Mouse (Mus musculus) lung, postnatal 10 days (tissue): ENCODE measurements around the gene Edem3.
"Not testable (repeated sequence)": the region's sequence is repeated elsewhere in the genome, so short reads cannot be mapped to it uniquely, and the experiment has no call there.

Source experiments
- DNase-seq: peaks from one replicate; pipeline ENCODE4 v3.0.0; 2021

Gene Edem3

GRCm38 (mm10) chr1:151753374-151753929 lies 1.7 kb upstream of the Edem3 start:
- DNase-seq: no peak

GRCm38 (mm10) chr1:151754028-151754489 lies 1.1 kb upstream of the Edem3 start:
- DNase-seq: no peak

- DNase-seq: no peak
Observed at GRCm38 (mm10) chr1:151755660-151756424, 671 bp downstream of the Edem3 start.

GRCm38 (mm10) chr1:151756425-151756728 lies 1.2 kb downstream of the Edem3 start:
- no peak for DNase-seq

DNA sequence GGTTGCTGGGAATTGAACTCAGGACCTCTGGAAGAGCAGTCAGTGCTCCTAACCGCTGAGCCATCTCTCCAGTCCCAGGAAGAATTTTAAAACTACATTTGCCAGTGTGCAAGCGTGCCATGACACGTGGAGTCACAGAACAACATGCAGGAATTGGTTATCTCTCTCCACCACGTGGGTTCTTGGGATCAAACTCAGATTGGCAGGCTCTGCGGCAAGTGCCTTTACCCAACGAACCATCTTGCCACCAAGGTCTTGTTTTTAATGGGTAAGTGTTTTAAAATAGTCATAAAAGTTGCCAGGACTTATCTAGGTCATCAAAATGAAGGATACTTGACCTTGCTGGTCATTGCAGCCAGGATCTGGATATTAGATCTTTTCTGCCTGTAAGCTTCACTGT lies 3.1 kb downstream of the Edem3 start:
- no peak for DNase-seq

DNA sequence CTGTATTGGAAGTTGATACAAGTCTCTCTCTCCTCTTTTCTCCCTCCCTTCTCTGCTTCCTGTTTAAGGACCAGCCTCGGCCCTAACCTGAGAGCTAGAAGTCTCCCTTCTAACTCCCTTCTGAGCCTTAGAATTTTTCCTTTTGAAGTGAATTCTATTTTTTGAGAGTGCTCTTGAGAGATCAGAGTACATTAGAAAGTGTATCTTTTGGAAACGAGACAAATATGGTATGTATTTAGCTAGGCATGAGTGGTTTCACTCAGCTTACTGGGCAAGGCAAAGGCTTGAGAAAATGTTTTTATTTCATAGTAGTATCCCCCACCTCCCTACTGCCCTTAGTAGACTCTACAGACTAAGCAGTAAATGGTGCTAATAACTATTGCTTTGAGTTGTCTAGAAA lies 3.8 kb downstream of the Edem3 start:
- no peak for DNase-seq

DNA sequence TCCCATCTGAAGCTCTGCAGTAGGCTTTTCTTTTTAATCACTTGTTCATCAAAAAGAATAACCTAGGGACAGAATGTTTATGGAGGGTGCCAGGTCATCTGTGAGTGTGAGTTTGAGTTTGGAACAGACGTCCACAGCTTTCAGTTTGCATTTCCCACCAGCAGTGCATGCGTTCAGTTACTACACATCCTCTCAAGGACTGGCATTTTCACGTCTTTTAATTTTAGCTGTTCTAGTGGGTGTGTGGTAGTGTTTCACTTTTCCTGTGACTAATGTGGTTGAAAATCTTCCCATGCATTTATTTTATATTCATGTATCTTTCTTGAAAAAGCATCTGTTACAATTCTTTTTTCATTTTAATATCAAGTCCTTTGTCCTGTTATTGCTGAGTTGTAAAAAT lies 9.1 kb downstream of the Edem3 start:
- DNase-seq: no peak

DNA sequence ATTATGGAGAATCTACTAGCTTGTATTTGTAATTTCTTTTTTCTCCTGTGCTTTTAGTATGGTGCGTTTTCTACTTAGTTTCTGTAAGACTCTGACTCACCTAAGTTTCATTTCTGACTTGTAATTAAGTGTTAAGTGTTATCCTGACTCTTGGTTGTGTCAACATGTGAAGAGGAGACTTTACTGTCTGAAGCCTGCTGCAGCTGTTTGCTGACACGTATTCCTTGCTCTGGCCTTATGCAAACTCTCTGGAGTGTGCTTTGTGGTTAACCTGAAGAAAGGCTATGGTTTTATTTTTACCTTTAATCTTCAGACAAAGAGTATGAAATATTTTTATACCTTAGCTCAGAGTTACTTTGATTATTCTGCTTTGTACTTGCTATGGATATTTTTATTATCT lies 11.0 kb downstream of the Edem3 start:
- DNase-seq: no peak

DNA sequence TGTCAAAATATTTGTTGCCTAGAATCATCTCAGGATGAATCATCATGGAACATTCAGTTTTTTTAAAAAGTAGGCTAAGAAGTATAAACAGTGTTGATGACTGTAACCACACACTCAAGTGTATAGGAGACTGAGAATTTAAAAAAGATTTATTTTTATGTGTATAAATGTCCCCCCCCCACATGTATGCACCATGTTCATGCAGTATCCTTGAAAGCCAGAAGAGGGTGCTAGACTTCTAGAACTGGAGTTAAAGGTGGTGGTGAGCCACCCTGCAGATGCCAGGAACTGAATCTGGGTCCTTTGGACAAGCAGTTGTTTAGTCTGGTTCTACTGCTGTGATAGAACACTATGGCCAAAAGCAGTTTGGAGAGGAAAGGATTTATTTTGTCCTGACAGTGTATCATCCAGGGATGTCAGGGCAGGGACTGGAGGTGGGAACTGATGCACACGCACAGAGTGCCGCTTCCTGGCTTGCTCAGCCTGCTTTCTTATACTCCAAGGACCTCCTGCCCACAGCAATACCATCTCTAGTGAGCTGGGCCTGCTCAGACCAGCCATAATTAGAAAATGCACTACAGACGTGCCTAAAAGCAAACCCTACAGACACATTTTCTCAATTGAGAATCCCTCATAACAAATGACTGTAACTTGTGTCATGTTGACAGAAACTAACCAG lies 11.9 kb downstream of the Edem3 start:
- peak; percentile 28 for DNase-seq

DNA sequence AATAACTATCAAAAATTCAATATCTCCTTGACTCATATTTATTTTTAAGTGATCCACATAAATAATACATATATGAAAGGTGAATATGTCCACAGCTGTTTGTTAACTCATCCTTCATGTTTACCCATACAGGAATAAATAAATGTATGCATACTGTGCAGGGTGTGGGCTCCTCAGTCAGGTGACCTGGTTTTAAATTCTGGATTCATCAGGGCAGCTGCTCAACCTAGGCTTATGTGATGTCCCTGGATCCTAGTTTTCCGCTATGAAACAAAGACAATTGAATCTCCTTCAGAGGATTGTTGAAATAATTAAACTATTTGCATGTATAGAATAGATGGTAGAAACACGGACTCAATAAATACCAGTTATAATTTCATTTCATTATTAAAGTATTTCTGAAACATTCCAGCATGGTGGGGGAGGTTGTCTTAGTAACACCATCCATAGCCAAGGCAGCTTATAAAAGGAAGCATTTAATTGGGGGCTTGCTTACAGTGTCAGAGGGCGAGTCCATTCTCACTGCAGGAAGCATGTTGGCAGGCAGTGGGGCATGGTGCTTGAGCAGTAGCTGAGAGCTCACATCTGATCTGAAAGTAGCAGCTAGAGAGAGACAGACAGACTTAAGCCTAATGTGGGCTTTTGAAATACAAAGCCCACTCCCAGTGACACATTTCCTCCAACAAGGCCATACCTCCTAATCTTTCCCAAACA lies 14.2 kb downstream of the Edem3 start:
- DNase-seq: no peak

GRCm38 (mm10) chr1:151777616-151778015 lies 22.4 kb downstream of the Edem3 start:
- no peak for DNase-seq

DNA sequence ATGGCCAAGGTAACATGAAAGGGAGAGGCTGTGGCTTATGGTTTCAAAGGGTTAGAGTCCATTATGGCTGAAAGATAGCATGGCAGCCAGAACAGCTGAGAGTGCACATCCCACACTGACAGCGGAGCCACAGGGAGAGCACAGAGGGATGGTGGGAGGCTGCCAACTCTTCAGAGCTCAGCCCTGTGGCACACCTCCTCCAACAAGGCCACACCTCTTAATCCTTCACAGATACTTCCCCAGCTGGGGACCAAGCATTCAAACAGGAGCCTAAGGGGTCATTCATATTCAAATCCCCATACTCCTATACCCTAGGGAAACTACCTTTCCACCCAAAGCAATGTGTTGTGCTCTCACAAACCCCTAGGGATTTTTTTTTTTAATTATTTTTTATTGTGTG lies 23.4 kb downstream of the Edem3 start:
- DNase-seq: no peak

GRCm38 (mm10) chr1:151779306-151779705 lies 24.1 kb downstream of the Edem3 start:
- DNase-seq: no peak

GRCm38 (mm10) chr1:151781447-151781846 lies 26.3 kb downstream of the Edem3 start:
- DNase-seq: no peak

- DNase-seq: no peak
Observed at GRCm38 (mm10) chr1:151783403-151783802, 28.2 kb downstream of the Edem3 start.

- no peak for DNase-seq
Observed at GRCm38 (mm10) chr1:151786406-151786805, 31.2 kb downstream of the Edem3 start.

GRCm38 (mm10) chr1:151789136-151789535 lies 34.0 kb downstream of the Edem3 start:
- DNase-seq: no peak

- not testable (repeated sequence) for DNase-seq
Observed at GRCm38 (mm10) chr1:151792076-151792475, 36.9 kb downstream of the Edem3 start.

DNA sequence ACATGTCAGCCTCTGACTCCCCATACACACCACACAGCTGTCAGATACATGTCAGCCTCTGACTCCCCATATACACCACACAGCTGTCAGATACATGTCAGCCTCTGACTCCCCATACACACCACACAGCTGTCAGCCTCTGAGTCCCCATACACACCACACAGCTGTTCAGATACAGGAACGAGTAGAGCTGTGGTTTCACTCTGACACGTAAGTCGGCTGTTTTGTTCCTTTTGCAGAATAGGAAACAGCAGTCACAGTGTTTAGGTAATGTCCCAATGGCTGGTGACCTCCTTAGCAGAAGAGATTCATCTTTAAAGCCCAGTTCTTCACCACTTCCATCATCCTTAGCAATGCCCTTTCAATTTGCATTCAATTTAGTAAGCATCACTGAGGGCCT lies 47.6 kb downstream of the Edem3 start:
- not testable (repeated sequence) for DNase-seq

GRCm38 (mm10) chr1:151807286-151807685 lies 52.1 kb downstream of the Edem3 start:
- DNase-seq: no peak

DNA sequence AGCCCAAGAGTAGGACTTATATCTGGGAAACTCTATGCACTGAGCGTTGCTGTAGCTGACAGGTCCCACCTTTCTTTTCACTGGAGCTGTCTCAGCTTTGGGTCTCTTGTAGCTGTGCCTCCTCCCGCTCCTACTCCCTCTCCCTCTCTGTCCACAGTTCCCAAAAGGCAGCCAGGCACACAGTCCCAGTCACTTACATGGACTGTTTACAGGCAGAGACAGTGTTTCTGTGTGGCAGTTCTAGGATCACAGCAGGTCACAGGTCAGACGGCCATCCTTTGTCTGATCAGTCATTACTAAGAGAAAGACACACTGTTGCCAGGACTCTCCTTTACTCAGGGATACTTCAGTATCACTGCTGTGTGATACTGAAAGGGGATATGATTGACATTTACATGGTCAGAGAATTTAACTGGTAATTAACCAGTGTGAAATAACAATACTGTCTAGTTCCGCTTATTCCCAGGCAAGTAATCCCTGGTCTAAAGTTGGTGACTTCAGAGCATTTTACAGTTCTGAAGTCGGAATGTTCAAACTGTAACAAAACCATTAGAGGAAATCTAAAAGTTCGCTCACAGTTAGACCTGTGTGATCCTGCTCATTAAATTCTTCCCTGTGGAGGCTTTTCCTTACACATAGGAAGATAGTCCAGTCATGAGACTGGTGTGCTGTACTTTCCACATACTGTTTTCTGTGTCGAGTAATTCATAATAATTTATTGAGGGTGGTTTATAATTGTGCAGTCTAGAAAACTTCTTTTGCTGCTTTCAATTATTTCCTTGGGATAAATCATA lies 55.7 kb downstream of the Edem3 start:
- no peak for DNase-seq

DNA sequence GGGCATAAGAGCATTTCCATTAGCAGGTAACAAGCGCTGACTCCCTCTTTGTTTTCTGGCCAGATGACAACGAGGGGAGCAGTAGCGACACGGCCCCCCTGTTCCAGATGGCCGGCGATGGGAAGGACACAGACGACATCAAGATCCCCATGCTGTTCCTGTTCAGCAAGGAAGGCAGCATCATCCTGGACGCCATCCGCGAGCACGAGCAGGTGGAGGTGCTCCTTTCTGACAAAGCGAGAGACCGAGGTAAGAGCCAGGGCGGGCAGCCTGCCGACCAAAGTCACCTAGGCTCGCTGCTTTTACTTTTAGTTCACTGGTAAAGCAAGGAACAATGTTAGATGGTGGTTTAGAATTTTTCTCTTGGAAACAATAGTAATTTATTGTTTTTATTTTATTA lies 56.3 kb downstream of the Edem3 start:
- DNase-seq: no peak
